Mouse (Mus musculus) heart, embryonic 16.5 days (tissue): ENCODE measurements at regions not wholly inside any gene's neighbourhood (a gene's known extent, or its start where the extent isn't known, plus 50 kb on each side); places are given as distances from the start of the nearest gene placed in this dataset.

Source experiments
- ATAC-seq: fragments of 200-750 bp; cut with Nextera tagmentation; replicated peaks from 2 replicates; pipeline ENCODE4 v1.8.0; 2017; ENCODE audit warnings: moderate number of reproducible peaks; ENCODE audit not compliant: insufficient read depth, low FRiP score; ENCODE audit errors: extremely low read depth
- H3K27ac ChIP-seq: fragments of 300-500 bp; sonication (generic); 2 replicates; pipeline ENCODE4 v1.5.1; 2014; ENCODE audit warnings: mild to moderate bottlenecking, low read length, control low read depth, moderate library complexity
- H3K27me3 ChIP-seq: fragments of 300-500 bp; sonication (generic); 2 replicates; pipeline ENCODE4 v1.6.1; 2014; ENCODE audit warnings: low read length, mixed read lengths; ENCODE audit not compliant: control insufficient read depth, insufficient read depth
- H3K36me3 ChIP-seq: fragments of 300-500 bp; sonication (generic); 2 replicates; pipeline ENCODE4 v1.6.1; 2014; ENCODE audit not compliant: control insufficient read depth, insufficient read depth
- H3K4me1 ChIP-seq: fragments of 300-500 bp; sonication (generic); 2 replicates; pipeline ENCODE4 v1.6.1; 2014; ENCODE audit warnings: low read length, mixed read lengths; ENCODE audit not compliant: control insufficient read depth, insufficient read depth
- H3K4me2 ChIP-seq: fragments of 300-500 bp; sonication (generic); 2 replicates; pipeline ENCODE4 v1.6.1; 2014; ENCODE audit warnings: low read depth, mild to moderate bottlenecking, control low read depth, low read length
- H3K4me3 ChIP-seq: fragments of 300-500 bp; sonication (generic); 2 replicates; pipeline ENCODE4 v1.5.1; 2014; ENCODE audit warnings: mild to moderate bottlenecking, control low read depth, low read length
- H3K9ac ChIP-seq: fragments of 300-500 bp; sonication (generic); 2 replicates; pipeline ENCODE4 v1.6.1; 2014; ENCODE audit warnings: low read length, control low read depth
- H3K9me3 ChIP-seq: fragments of 300-500 bp; sonication (generic); replicated peaks from 2 replicates; pipeline ENCODE4 v1.6.1; 2016; ENCODE audit warnings: low read length; ENCODE audit not compliant: control insufficient read depth
- WGBS: fragments of 180-500 bp; shearing (Covaris S2); extraction: QIAGEN DNeasy Blood & Tissue Kit; methylation state at CpG from one replicate; pipeline ENCODE4 v1.1.7; 2014; 5-methylcytosine and 5-hydroxymethylcytosine counted together

- no peaks in the 10 kb centered on the region for H3K36me3 ChIP-seq
- no peak overlapping the region for H3K27ac ChIP-seq
- no peak overlapping the region for H3K9ac ChIP-seq
- H3K9me3 ChIP-seq, result no peaks in the 10 kb centered on the region
- no peak overlapping the region for H3K4me2 ChIP-seq
- 45% methylated on average over 3 of the region's 3 CpGs for WGBS
- H3K27me3 ChIP-seq, result no peaks in the 10 kb centered on the region
- H3K4me3 ChIP-seq, result no peak overlapping the region
- no peak for ATAC-seq
- H3K4me1 ChIP-seq, result peaks cover 3% of the 10 kb centered on the region; the same call in 1 of the 2 replicates
Measured at GRCm38 (mm10) chr11:38224300-38224699, 988.5 kb upstream of the Tenm2 start.

- ATAC-seq, result no peak
- H3K9me3 ChIP-seq, result no peaks in the 10 kb centered on the region
- no peak overlapping the region for H3K27ac ChIP-seq
- H3K9ac ChIP-seq, result no peak overlapping the region
- H3K4me2 ChIP-seq, result no peak overlapping the region
- H3K4me1 ChIP-seq, result no peaks in the 10 kb centered on the region
- no peak overlapping the region for H3K4me3 ChIP-seq
- no peaks in the 10 kb centered on the region for H3K36me3 ChIP-seq
- 55% methylated on average over 2 of the region's 2 CpGs for WGBS
- no peaks in the 10 kb centered on the region for H3K27me3 ChIP-seq
Measured at GRCm38 (mm10) chr11:38203347-38203746, 967.6 kb upstream of the Tenm2 start.

- no peak overlapping the region for H3K9ac ChIP-seq
- H3K4me2 ChIP-seq, result no peak overlapping the region
- H3K4me3 ChIP-seq, result no peak overlapping the region
- no peaks in the 10 kb centered on the region for H3K4me1 ChIP-seq
- 50% methylated on average over 3 of the region's 3 CpGs for WGBS
- no peaks in the 10 kb centered on the region for H3K9me3 ChIP-seq
- H3K36me3 ChIP-seq, result no peaks in the 10 kb centered on the region
- no peak for ATAC-seq
- H3K27ac ChIP-seq, result no peak overlapping the region
- no peaks in the 10 kb centered on the region for H3K27me3 ChIP-seq
Measured at GRCm38 (mm10) chr11:38201136-38201741, 965.5 kb upstream of the Tenm2 start.

- Histone ChIP-seq H3K9me3 (no peaks in the 10 kb centered on the region), H3K27me3 (no peaks in the 10 kb centered on the region), H3K27ac (no peak overlapping the region), H3K9ac (no peak overlapping the region), H3K4me1 (no peaks in the 10 kb centered on the region), H3K4me2 (no peak overlapping the region), H3K4me3 (no peak overlapping the region), H3K36me3 (no peaks in the 10 kb centered on the region)
- ATAC-seq, result no peak
- 68% methylated on average over 5 of the region's 5 CpGs for WGBS
Measured at GRCm38 (mm10) chr11:38193719-38194118, 958.0 kb upstream of the Tenm2 start.

- no peaks in the 10 kb centered on the region for H3K36me3 ChIP-seq
- H3K27ac ChIP-seq, result no peak overlapping the region
- H3K27me3 ChIP-seq, result no peaks in the 10 kb centered on the region
- H3K9ac ChIP-seq, result no peak overlapping the region
- WGBS, result 61% methylated on average over 2 of the region's 2 CpGs
- H3K4me2 ChIP-seq, result no peak overlapping the region
- no peak for ATAC-seq
- no peaks in the 10 kb centered on the region for H3K9me3 ChIP-seq
- H3K4me1 ChIP-seq, result no peaks in the 10 kb centered on the region
- H3K4me3 ChIP-seq, result no peak overlapping the region
Measured at GRCm38 (mm10) chr11:38191895-38192547, 956.3 kb upstream of the Tenm2 start.

GRCm38 (mm10) chr11:38191437-38191836 is 955.7 kb upstream of the Tenm2 start:
- 55% methylated on average over 3 of the region's 3 CpGs for WGBS
- no peaks in the 10 kb centered on the region for H3K9me3 ChIP-seq
- no peak for ATAC-seq

GRCm38 (mm10) chr11:38170721-38171120 is 935.0 kb upstream of the Tenm2 start:
- ATAC-seq, result no peak
- Histone ChIP-seq H3K9ac (no peak overlapping the region), H3K27me3 (no peaks in the 10 kb centered on the region), H3K9me3 (no peaks in the 10 kb centered on the region), H3K4me1 (no peaks in the 10 kb centered on the region), H3K36me3 (no peaks in the 10 kb centered on the region), H3K4me2 (no peak overlapping the region), H3K27ac (no peak overlapping the region), H3K4me3 (no peak overlapping the region)
- WGBS, result 85% methylated on average over 1 of the region's 1 CpGs

More at GRCm38 (mm10) chr11:38191437-38191836, 955.7 kb upstream of the Tenm2 start:
- H3K4me1 ChIP-seq, result no peaks in the 10 kb centered on the region
- H3K36me3 ChIP-seq, result no peaks in the 10 kb centered on the region
- H3K9ac ChIP-seq, result no peak overlapping the region
- no peak overlapping the region for H3K27ac ChIP-seq
- no peak overlapping the region for H3K4me3 ChIP-seq
- no peak overlapping the region for H3K4me2 ChIP-seq
- H3K27me3 ChIP-seq, result no peaks in the 10 kb centered on the region

GRCm38 (mm10) chr11:38158310-38158709 is 922.5 kb upstream of the Tenm2 start:
- no peaks in the 10 kb centered on the region for H3K27me3 ChIP-seq
- no peak overlapping the region for H3K4me3 ChIP-seq
- no peak overlapping the region for H3K27ac ChIP-seq
- no peak overlapping the region for H3K9ac ChIP-seq
- H3K4me1 ChIP-seq, result peaks cover 6% of the 10 kb centered on the region; the same call in 1 of the 2 replicates
- no peak for ATAC-seq
- WGBS, result 89% methylated on average over 4 of the region's 4 CpGs
- H3K9me3 ChIP-seq, result no peaks in the 10 kb centered on the region
- H3K36me3 ChIP-seq, result no peaks in the 10 kb centered on the region
- H3K4me2 ChIP-seq, result no peak overlapping the region

- H3K36me3 ChIP-seq, result no peaks in the 10 kb centered on the region
- no peaks in the 10 kb centered on the region for H3K9me3 ChIP-seq
- no peaks in the 10 kb centered on the region for H3K27me3 ChIP-seq
- WGBS, result 38% methylated on average over 9 of the region's 9 CpGs
- no peak overlapping the region for H3K4me3 ChIP-seq
- peaks cover 6% of the 10 kb centered on the region; the same call in 1 of the 2 replicates for H3K4me1 ChIP-seq
- no peak overlapping the region for H3K9ac ChIP-seq
- no peak overlapping the region for H3K27ac ChIP-seq
- peak; percentile 60 for ATAC-seq
- H3K4me2 ChIP-seq, result peak overlapping the region; percentile 20; the same call in 1 of the 2 replicates
Measured at GRCm38 (mm10) chr11:38156944-38157343, 921.2 kb upstream of the Tenm2 start.
